Mouse (Mus musculus) CH12.LX (cell line): ENCODE results near the gene Gm20388. TPM values are rescaled to one million over a fixed set of nuclear protein-coding genes. Genes with fewer than 3 reads are reported as not detected.

ENCODE experiments used
- DNase-seq: peaks from one replicate; pipeline ENCODE4 v3.0.0-alpha.2; 2013; ENCODE audit errors: extremely low read depth
- H3K27ac ChIP-seq: 2 replicates; pipeline ENCODE4 v1.5.1; 2012; ENCODE audit warnings: low read depth, mild to moderate bottlenecking, control low read depth, moderate library complexity; ENCODE audit not compliant: insufficient read depth
- H3K27me3 ChIP-seq: replicated peaks from 2 replicates; pipeline ENCODE3; 2012; ENCODE audit warnings: inconsistent platforms
- H3K36me3 ChIP-seq, 2 experiments: replicated peaks in 1 of 2; 2 replicates each; pipeline versions ENCODE3 to v1.6.1; 2012; ENCODE audit warnings: inconsistent platforms in 1 of 2, low read length in 1 of 2, mild to moderate bottlenecking in 1 of 2, mixed read lengths in 1 of 2, moderate library complexity in 1 of 2; ENCODE audit not compliant: control insufficient read depth in 1 of 2, insufficient read depth in 1 of 2
- H3K4me1 ChIP-seq, 2 experiments: 2 replicates each; pipeline ENCODE4 v1.6.1; 2012; ENCODE audit warnings: inconsistent platforms in 1 of 2, moderate library complexity in 1 of 2; ENCODE audit not compliant: insufficient read depth in 2 of 2, control insufficient read depth in 1 of 2
- H3K4me2 ChIP-seq: 2 replicates; pipeline ENCODE4 v1.6.1; 2012; ENCODE audit warnings: low read depth, mild to moderate bottlenecking, control low read depth; ENCODE audit not compliant: poor library complexity, insufficient read depth, severe bottlenecking
- H3K4me3 ChIP-seq, 3 experiments: fragments of 150-350 bp in 1 of 3; sonication (generic) in 1 of 3; replicated peaks in 1 of 3; 2 replicates each; pipeline versions ENCODE3 to v1.5.1; 2011 to 2012; ENCODE audit warnings: low read depth in 2 of 3, low read length in 2 of 3, mild to moderate bottlenecking in 2 of 3, moderate library complexity in 2 of 3, control low read depth in 1 of 3, improper control_type of control experiment in 1 of 3, inconsistent platforms in 1 of 3, mixed read lengths in 1 of 3; ENCODE audit not compliant: poor library complexity in 1 of 3
- H3K79me2 ChIP-seq: replicated peaks from 2 replicates; pipeline ENCODE4 v1.6.1; 2012; ENCODE audit warnings: mild to moderate bottlenecking, moderate library complexity; ENCODE audit not compliant: control insufficient read depth, poor library complexity, insufficient read depth, severe bottlenecking; ENCODE audit errors: extremely low read depth
- H3K9ac ChIP-seq: 2 replicates; pipeline ENCODE4 v1.6.1; 2012; ENCODE audit warnings: low read depth, mild to moderate bottlenecking, control low read depth, moderate library complexity; ENCODE audit not compliant: insufficient read depth
- H3K9me3 ChIP-seq: replicated peaks from 2 replicates; pipeline ENCODE3; 2012; ENCODE audit warnings: low read length, inconsistent platforms, mixed read lengths
- BHLHE40 ChIP-seq: IDR thresholded peaks from 2 replicates; pipeline ENCODE4 v1.6.1; 2011; ENCODE audit warnings: mild to moderate bottlenecking, low read depth, low read length, improper control_type of control experiment
- CHD1 ChIP-seq: IDR thresholded peaks from 2 replicates; pipeline ENCODE4 v1.6.1; 2012; ENCODE audit warnings: low read depth, low read length, improper control_type of control experiment, inconsistent platforms
- CHD2 ChIP-seq: IDR thresholded peaks from 2 replicates; pipeline ENCODE4 v1.6.1; 2011; ENCODE audit warnings: low read length, improper control_type of control experiment
- EP300 ChIP-seq: IDR thresholded peaks from 2 replicates; pipeline ENCODE4 v1.6.1; 2011; ENCODE audit warnings: low read length, improper control_type of control experiment
- ETS1 ChIP-seq: conservative IDR thresholded peaks from 2 replicates; pipeline ENCODE4 v1.6.1; 2012; ENCODE audit warnings: low read depth, mild to moderate bottlenecking, inconsistent platforms, low read length, improper control_type of control experiment, moderate library complexity
- HCFC1 ChIP-seq: IDR thresholded peaks from 2 replicates; pipeline ENCODE4 v1.6.1; 2012; ENCODE audit warnings: low read depth, mild to moderate bottlenecking, inconsistent platforms, low read length, improper control_type of control experiment
- IRF4 ChIP-seq: IDR thresholded peaks from 2 replicates; pipeline ENCODE4 v1.6.1; 2014; ENCODE audit warnings: low read depth, mild to moderate bottlenecking, inconsistent platforms, low read length, improper control_type of control experiment
- JUN ChIP-seq: IDR thresholded peaks from 2 replicates; pipeline ENCODE4 v1.6.1; 2011; ENCODE audit warnings: low read depth, mild to moderate bottlenecking, low read length, improper control_type of control experiment, moderate library complexity; ENCODE audit not compliant: insufficient read depth
- KAT2A ChIP-seq: IDR thresholded peaks from 2 replicates; pipeline ENCODE4 v1.6.1; 2012; ENCODE audit warnings: low read length, improper control_type of control experiment, inconsistent platforms; ENCODE audit not compliant: insufficient replicate concordance
- MAFK ChIP-seq: IDR thresholded peaks from 2 replicates; pipeline ENCODE4 v1.6.1; 2011; ENCODE audit warnings: low read length, improper control_type of control experiment; ENCODE audit not compliant: insufficient replicate concordance
- MAX ChIP-seq: IDR thresholded peaks from 2 replicates; pipeline ENCODE4 v1.6.1; 2011; ENCODE audit warnings: low read length, improper control_type of control experiment
- MXI1 ChIP-seq: IDR thresholded peaks from 2 replicates; pipeline ENCODE4 v1.6.1; 2011; ENCODE audit warnings: mild to moderate bottlenecking, low read depth, low read length, improper control_type of control experiment
- MYC ChIP-seq: IDR thresholded peaks from 2 replicates; pipeline ENCODE4 v1.6.1; 2011; ENCODE audit warnings: low read depth, mild to moderate bottlenecking, improper control_type of control experiment, low read length
- NELFE ChIP-seq: IDR thresholded peaks from 2 replicates; pipeline ENCODE4 v1.6.1; 2011; ENCODE audit warnings: low read depth, low read length, improper control_type of control experiment
- NRF1 ChIP-seq: IDR thresholded peaks from 2 replicates; pipeline ENCODE4 v1.6.1; 2014; ENCODE audit warnings: low read depth, mild to moderate bottlenecking, inconsistent platforms, low read length, improper control_type of control experiment, moderate library complexity
- PAX5 ChIP-seq: IDR thresholded peaks from 2 replicates; pipeline ENCODE4 v1.6.1; 2012; ENCODE audit warnings: low read length, inconsistent platforms, mixed read lengths
- POLR2A ChIP-seq: IDR thresholded peaks from 2 replicates; pipeline ENCODE4 v1.6.1; 2011; ENCODE audit warnings: low read depth, mild to moderate bottlenecking, improper control_type of control experiment, low read length
- POLR2AphosphoS2 ChIP-seq: IDR thresholded peaks from 2 replicates; pipeline ENCODE4 v1.6.1; 2011; ENCODE audit warnings: low read depth, low read length, improper control_type of control experiment
- RAD21 ChIP-seq: IDR thresholded peaks from 2 replicates; pipeline ENCODE4 v1.6.1; 2011; ENCODE audit warnings: low read depth, mild to moderate bottlenecking, low read length, improper control_type of control experiment, moderate library complexity
- SIN3A ChIP-seq: IDR thresholded peaks from 2 replicates; pipeline ENCODE4 v1.6.1; 2012; ENCODE audit warnings: low read length, improper control_type of control experiment, inconsistent platforms
- TBP ChIP-seq: conservative IDR thresholded peaks from 2 replicates; pipeline ENCODE4 v1.6.1; 2011; ENCODE audit warnings: low read depth, low read length, improper control_type of control experiment
- UBTF ChIP-seq: IDR thresholded peaks from 2 replicates; pipeline ENCODE4 v1.6.1; 2012; ENCODE audit warnings: low read depth, mild to moderate bottlenecking, inconsistent platforms, low read length, improper control_type of control experiment, moderate library complexity
- USF2 ChIP-seq: conservative IDR thresholded peaks from 2 replicates; pipeline ENCODE4 v1.6.1; 2011; ENCODE audit warnings: low read depth, low read length, improper control_type of control experiment
- ZKSCAN1 ChIP-seq: IDR thresholded peaks from 2 replicates; pipeline ENCODE4 v1.6.1; 2012; ENCODE audit warnings: low read depth, inconsistent platforms, low read length, improper control_type of control experiment, borderline replicate concordance
- ZNF384 ChIP-seq: IDR thresholded peaks from 2 replicates; pipeline ENCODE4 v1.6.1; 2012; ENCODE audit warnings: low read depth, low read length, improper control_type of control experiment, inconsistent platforms
- dilution Hi-C: fragments of 300-500 bp; cut with MboI; formaldehyde crosslinking; loops from 2 replicates; pipeline ENCODE4 v1.14.3; 2020; ENCODE audit warnings: low sequenced_read_pairs; ENCODE audit not compliant: extremely low pct_unique_long_range_greater_than_20kb, extremely low pct_ligation_motif_present
- in situ Hi-C: fragments of 300-500 bp; cut with MboI; formaldehyde crosslinking; loops from 3 replicates; pipeline ENCODE4 v1.14.3; 2019; ENCODE audit warnings: low sequenced_read_pairs, low pct_ligation_motif_present, low pct_unique_long_range_greater_than_20kb, mixed read lengths
- polyA plus RNA-seq: library from polyadenylated mRNA; unstranded; fragments of >175 nt; gene quantifications from 2 replicates; pipeline ENCODE4 v1.2.1, GENCODE M21; 2012; ENCODE audit warnings: low read depth; ENCODE audit not compliant: insufficient read length
- total RNA-seq, 2 experiments: library from RNA; depleted of rRNA; stranded (reverse); fragments of 300-350 nt in 1 of 2; fragments of >200 nt in 1 of 2; gene quantifications; 2 replicates each; pipeline ENCODE4 v1.2.3; 2012 to 2014

The Gm20388 gene
- total and polyA plus RNA-seq, 3 experiments: 14.8 to 26.3 (median 22.2) TPM

- in situ Hi-C loops: no loop called here
- DNase-seq: no peak
- Histone ChIP-seq H3K27me3 (peaks cover 3% of the 10 kb centered on the region), H3K79me2 (no peaks in the 10 kb centered on the region), H3K27ac (no peak overlapping the region), H3K9me3 (no peaks in the 10 kb centered on the region), H3K4me1 (peaks cover 21 to 25% of the 10 kb centered on the region in 2 experiments), H3K4me3 (no peak overlapping the region), H3K4me2 (no peak overlapping the region), H3K36me3 (no peaks in the 10 kb centered on the region), H3K9ac (no peak overlapping the region)
- dilution Hi-C loops: no loop called here
- TF ChIP-seq ETS1 (no peak), UBTF (no peak), MAX (no peak), NELFE (no peak), POLR2AphosphoS2 (no peak), SIN3A (no peak), CHD1 (no peak), KAT2A (no peak), USF2 (no peak), EP300 (no peak), MYC (no peak), PAX5 (no peak), ZNF384 (no peak), ZKSCAN1 (no peak), POLR2A (no peak), CHD2 (no peak), BHLHE40 (no peak), NRF1 (no peak), HCFC1 (no peak), RAD21 (no peak)
These were observed 538.5 kb downstream of the Gm20388 start for GRCm38 (mm10) chr8:120449139-120449538.

- H3K79me2 ChIP-seq: no peaks in the 10 kb centered on the region
- no peak overlapping the region for H3K4me2 ChIP-seq
- H3K27me3 ChIP-seq: peaks cover 3% of the 10 kb centered on the region
- H3K9me3 ChIP-seq: no peaks in the 10 kb centered on the region
- peaks cover 18 to 20% of the 10 kb centered on the region in 2 experiments for H3K4me1 ChIP-seq
- in situ Hi-C loops (no loop called here), dilution Hi-C loops (no loop called here)
- no peak overlapping the region for H3K9ac ChIP-seq
- H3K27ac ChIP-seq: no peak overlapping the region
- H3K36me3 ChIP-seq: no peaks in the 10 kb centered on the region
- H3K4me3 ChIP-seq: no peak overlapping the region
- DNase-seq: no peak
- no peak for TF ChIP-seq MAX
- no peak for TF ChIP-seq POLR2A
- TF ChIP-seq TBP: no peak
- TF ChIP-seq UBTF: no peak
- TF ChIP-seq JUN: no peak
- TF ChIP-seq NELFE: no peak
- TF ChIP-seq CHD2: no peak
- no peak for TF ChIP-seq ETS1
- TF ChIP-seq EP300: no peak
- no peak for TF ChIP-seq MAFK
- TF ChIP-seq IRF4: no peak
- no peak for TF ChIP-seq NRF1
- TF ChIP-seq BHLHE40: no peak
- TF ChIP-seq PAX5: no peak
- no peak for TF ChIP-seq HCFC1
- no peak for TF ChIP-seq RAD21
- TF ChIP-seq MXI1: no peak
- no peak for TF ChIP-seq ZKSCAN1
These were observed 539.0 kb downstream of the Gm20388 start for GRCm38 (mm10) chr8:120449608-120450031.
